Mouse (Mus musculus) heart, embryonic 16.5 days (tissue): ENCODE data around the gene Gpa33. TPM values are rescaled to one million over a fixed set of nuclear protein-coding genes. Genes with fewer than 3 reads are reported as not detected.
"Not testable (repeated sequence)": the region's sequence is repeated elsewhere in the genome, so short reads cannot be mapped to it uniquely, and the experiment has no call there.

Experiments
- ATAC-seq: fragments of 200-750 bp; cut with Nextera tagmentation; replicated peaks from 2 replicates; pipeline ENCODE4 v1.8.0; 2017; ENCODE audit warnings: moderate number of reproducible peaks; ENCODE audit not compliant: insufficient read depth, low FRiP score; ENCODE audit errors: extremely low read depth
- H3K27ac ChIP-seq: fragments of 300-500 bp; sonication (generic); 2 replicates; pipeline ENCODE4 v1.5.1; 2014; ENCODE audit warnings: mild to moderate bottlenecking, low read length, control low read depth, moderate library complexity
- H3K27me3 ChIP-seq: fragments of 300-500 bp; sonication (generic); 2 replicates; pipeline ENCODE4 v1.6.1; 2014; ENCODE audit warnings: low read length, mixed read lengths; ENCODE audit not compliant: control insufficient read depth, insufficient read depth
- H3K36me3 ChIP-seq: fragments of 300-500 bp; sonication (generic); 2 replicates; pipeline ENCODE4 v1.6.1; 2014; ENCODE audit not compliant: control insufficient read depth, insufficient read depth
- H3K4me1 ChIP-seq: fragments of 300-500 bp; sonication (generic); 2 replicates; pipeline ENCODE4 v1.6.1; 2014; ENCODE audit warnings: low read length, mixed read lengths; ENCODE audit not compliant: control insufficient read depth, insufficient read depth
- H3K4me2 ChIP-seq: fragments of 300-500 bp; sonication (generic); 2 replicates; pipeline ENCODE4 v1.6.1; 2014; ENCODE audit warnings: low read depth, mild to moderate bottlenecking, control low read depth, low read length
- H3K4me3 ChIP-seq: fragments of 300-500 bp; sonication (generic); 2 replicates; pipeline ENCODE4 v1.5.1; 2014; ENCODE audit warnings: mild to moderate bottlenecking, control low read depth, low read length
- H3K9ac ChIP-seq: fragments of 300-500 bp; sonication (generic); 2 replicates; pipeline ENCODE4 v1.6.1; 2014; ENCODE audit warnings: low read length, control low read depth
- H3K9me3 ChIP-seq: fragments of 300-500 bp; sonication (generic); replicated peaks from 2 replicates; pipeline ENCODE4 v1.6.1; 2016; ENCODE audit warnings: low read length; ENCODE audit not compliant: control insufficient read depth
- WGBS: fragments of 180-500 bp; shearing (Covaris S2); extraction: QIAGEN DNeasy Blood & Tissue Kit; methylation state at CpG from one replicate; pipeline ENCODE4 v1.1.7; 2014; 5-methylcytosine and 5-hydroxymethylcytosine counted together
- polyA plus RNA-seq: library from polyadenylated mRNA; unstranded; fragments of >200 nt; fragmentation: Nextera tagmentation; extraction: Ambion mirVana; gene quantifications from 2 replicates; pipeline ENCODE4 v1.2.1, GENCODE M21; 2015

Gpa33 gene
- polyA plus RNA-seq, 1 experiment from 2014 or later: 0.67 TPM

DNA sequence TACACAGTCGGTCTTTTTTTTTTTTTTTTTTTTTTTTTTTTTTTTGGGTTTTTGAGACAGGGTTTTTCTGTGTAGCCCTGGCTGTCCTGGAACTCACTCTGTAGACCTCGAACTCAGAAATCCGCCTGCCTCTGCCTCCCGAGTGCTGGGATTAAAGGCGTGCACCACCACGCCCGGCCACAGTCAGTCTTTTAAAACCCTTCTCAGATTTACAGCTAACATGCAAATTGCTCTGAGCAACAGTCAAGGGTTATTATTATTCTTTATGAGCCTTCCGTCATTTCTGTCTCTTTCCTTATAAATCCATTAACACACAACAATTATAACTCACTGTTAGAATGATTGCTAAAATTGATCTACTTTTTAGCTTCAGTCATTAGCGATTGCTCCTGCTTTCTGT lies 11.8 kb downstream of the Gpa33 start:
- not testable (repeated sequence) for H3K36me3 ChIP-seq, H3K4me3 ChIP-seq, H3K27ac ChIP-seq, ATAC-seq, H3K27me3 ChIP-seq, H3K9ac ChIP-seq, H3K9me3 ChIP-seq, H3K4me2 ChIP-seq
- WGBS: 96% methylated on average over 8 of the region's 9 CpGs
- H3K4me1 ChIP-seq: peaks cover 12% of the 10 kb centered on the region

DNA sequence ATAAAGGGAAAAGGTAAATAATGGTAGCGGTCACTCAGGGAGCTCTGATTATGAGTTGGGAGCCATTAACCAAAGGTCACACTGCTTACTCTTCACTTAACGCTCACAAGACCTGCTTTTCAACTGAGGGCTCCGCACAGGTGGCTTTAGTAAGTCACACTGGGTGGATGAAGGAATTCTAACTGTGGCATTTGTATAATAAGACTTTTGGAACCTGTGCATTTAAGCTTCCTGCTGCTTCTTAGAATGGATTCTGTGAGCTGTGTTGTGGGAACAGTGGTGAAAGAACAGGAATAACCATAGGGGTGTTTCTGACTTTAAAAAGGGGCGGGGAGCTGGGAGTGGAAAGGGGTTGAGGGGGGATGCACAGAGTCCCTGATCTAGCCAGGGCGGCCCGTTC lies 12.3 kb downstream of the Gpa33 start:
- no peak for ATAC-seq
- Histone ChIP-seq H3K9ac (no peak overlapping the region), H3K27me3 (no peaks in the 10 kb centered on the region), H3K4me2 (no peak overlapping the region), H3K27ac (no peak overlapping the region), H3K9me3 (no peaks in the 10 kb centered on the region), H3K4me3 (no peak overlapping the region), H3K4me1 (peaks cover 8% of the 10 kb centered on the region), H3K36me3 (no peaks in the 10 kb centered on the region)
- 75% methylated on average over 6 of the region's 6 CpGs for WGBS

DNA sequence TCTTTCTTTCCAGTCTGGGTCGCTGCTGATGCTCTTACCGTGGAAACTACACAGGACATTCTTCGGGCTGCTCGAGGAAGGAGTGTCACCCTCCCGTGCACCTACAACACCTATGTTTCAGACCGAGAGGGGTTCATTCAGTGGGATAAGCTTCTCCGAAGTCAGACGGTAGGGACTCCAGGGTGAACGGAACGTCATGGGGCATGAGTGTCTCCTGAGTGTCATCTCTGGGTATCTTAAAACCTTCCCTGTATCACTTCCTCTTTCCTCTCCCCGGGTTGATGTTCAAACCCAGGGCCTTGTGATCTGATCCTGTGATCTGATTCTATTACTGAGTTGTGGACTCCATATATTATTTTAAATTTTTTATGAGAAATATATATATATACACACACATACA lies 16.6 kb downstream of the Gpa33 start:
- H3K9me3 ChIP-seq: no peaks in the 10 kb centered on the region
- H3K4me3 ChIP-seq: no peak overlapping the region
- no peak overlapping the region for H3K27ac ChIP-seq
- no peak overlapping the region for H3K9ac ChIP-seq
- no peaks in the 10 kb centered on the region for H3K27me3 ChIP-seq
- ATAC-seq: no peak
- no peaks in the 10 kb centered on the region for H3K36me3 ChIP-seq
- 70% methylated on average over 11 of the region's 11 CpGs for WGBS
- H3K4me2 ChIP-seq: no peak overlapping the region
- H3K4me1 ChIP-seq: no peaks in the 10 kb centered on the region

DNA sequence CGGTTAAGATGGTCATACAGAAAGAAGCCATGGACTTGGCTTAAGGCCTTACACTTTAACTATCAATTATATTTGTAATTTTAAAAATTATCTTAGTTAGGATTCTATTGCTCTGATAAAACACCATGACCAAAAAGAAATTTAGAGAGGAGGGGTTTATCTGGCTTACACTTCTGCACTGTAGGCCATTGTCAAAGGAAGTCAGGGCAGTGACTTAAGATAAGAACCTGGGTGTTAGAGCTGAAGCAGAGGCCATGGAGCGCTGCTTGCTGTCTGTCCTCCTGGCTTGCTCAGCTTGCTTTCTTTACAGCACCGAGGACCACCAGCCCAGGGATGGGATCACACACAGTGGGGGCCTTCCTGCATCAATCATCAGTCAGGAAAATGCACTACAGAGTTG lies 17.6 kb downstream of the Gpa33 start:
- H3K4me1 ChIP-seq: no peaks in the 10 kb centered on the region
- no peak overlapping the region for H3K4me2 ChIP-seq
- no peaks in the 10 kb centered on the region for H3K36me3 ChIP-seq
- no peak overlapping the region for H3K9ac ChIP-seq
- H3K27me3 ChIP-seq: no peaks in the 10 kb centered on the region
- H3K9me3 ChIP-seq: no peaks in the 10 kb centered on the region
- WGBS: 51% methylated on average over 3 of the region's 3 CpGs
- ATAC-seq: no peak
- H3K27ac ChIP-seq: no peak overlapping the region
- no peak overlapping the region for H3K4me3 ChIP-seq

DNA sequence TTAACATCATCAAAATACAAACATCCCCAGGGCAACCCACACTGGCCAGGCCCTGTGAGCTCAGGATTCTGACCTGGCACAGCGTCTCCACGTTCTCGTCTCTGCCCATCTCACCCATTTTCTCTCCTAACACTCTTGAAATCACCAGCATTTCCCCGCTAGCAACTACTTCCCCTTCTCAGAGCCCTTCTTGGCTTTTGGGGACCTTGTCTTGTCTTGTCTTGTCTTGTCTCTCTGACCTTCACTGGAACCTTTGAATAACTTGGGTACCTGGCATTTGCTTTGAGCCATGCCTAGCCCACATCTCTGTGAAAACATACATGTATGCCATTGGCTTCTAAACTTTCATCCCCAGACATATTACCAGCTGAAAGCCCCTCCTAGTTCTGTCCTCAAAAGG lies 19.4 kb downstream of the Gpa33 start:
- H3K4me1 ChIP-seq: peaks cover 2% of the 10 kb centered on the region
- H3K9ac ChIP-seq: no peak overlapping the region
- 74% methylated on average over 4 of the region's 4 CpGs for WGBS
- H3K9me3 ChIP-seq: no peaks in the 10 kb centered on the region
- no peak overlapping the region for H3K27ac ChIP-seq
- no peaks in the 10 kb centered on the region for H3K36me3 ChIP-seq
- no peak overlapping the region for H3K4me2 ChIP-seq
- no peak for ATAC-seq
- H3K4me3 ChIP-seq: no peak overlapping the region
- H3K27me3 ChIP-seq: 0 out of 2 replicates have a peak, but pooled peaks cover 2% of the 10 kb centered on the region

DNA sequence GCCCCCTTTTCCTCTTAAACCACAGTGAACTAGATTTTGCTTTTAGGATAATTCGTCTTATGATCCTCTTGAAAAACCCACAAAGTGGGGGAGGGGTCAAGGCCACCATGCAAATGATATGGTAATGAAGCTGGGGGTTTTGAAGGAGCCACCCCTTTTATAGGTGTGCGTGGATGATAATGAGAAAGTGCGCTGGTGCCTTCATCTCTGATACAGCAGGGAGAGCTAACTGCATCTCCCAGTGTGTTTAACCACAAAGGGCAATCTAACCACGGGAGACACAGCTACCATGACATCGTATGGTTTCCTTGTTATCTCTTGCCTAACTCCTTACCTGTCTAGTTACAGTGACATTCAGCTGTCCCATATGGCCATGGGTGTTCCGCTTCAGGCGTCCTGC lies 20.0 kb downstream of the Gpa33 start:
- 82% methylated on average over 7 of the region's 7 CpGs for WGBS
- H3K4me3 ChIP-seq: no peak overlapping the region

DNA sequence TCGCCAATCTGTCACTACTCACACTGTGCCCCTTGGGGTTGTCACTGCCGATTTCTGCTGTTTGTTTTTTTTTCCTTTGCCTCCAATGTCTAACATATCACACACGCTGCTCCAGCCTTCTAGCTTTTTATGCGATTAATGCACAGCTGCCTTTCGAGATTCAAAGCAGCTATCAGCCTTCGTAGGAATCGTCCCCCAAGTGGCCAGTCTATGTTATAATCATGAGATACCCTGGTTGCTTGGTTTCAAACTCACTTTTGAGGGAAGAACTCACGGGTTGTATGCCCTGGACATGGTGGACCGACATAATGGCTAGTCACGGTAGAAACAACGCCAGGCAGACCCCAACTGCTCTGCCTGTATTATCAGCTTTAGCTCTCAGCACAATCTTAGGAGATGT lies 21.3 kb downstream of the Gpa33 start:
- no peak overlapping the region for H3K27ac ChIP-seq
- no peaks in the 10 kb centered on the region for H3K36me3 ChIP-seq
- peaks cover 16% of the 10 kb centered on the region for H3K27me3 ChIP-seq
- ATAC-seq: no peak
- no peak overlapping the region for H3K4me3 ChIP-seq
- H3K9ac ChIP-seq: no peak overlapping the region
- peaks cover 3% of the 10 kb centered on the region for H3K4me1 ChIP-seq
- no peak overlapping the region for H3K4me2 ChIP-seq
- WGBS: 56% methylated on average over 11 of the region's 11 CpGs
- H3K9me3 ChIP-seq: no peaks in the 10 kb centered on the region

More for the DNA sequence above, 20.0 kb downstream of the Gpa33 start:
- Histone ChIP-seq H3K4me2 (no peak overlapping the region), H3K9ac (no peak overlapping the region), H3K27me3 (peaks cover 8% of the 10 kb centered on the region), H3K4me1 (peaks cover 3% of the 10 kb centered on the region), H3K9me3 (no peaks in the 10 kb centered on the region), H3K36me3 (no peaks in the 10 kb centered on the region), H3K27ac (no peak overlapping the region)
- no peak for ATAC-seq

DNA sequence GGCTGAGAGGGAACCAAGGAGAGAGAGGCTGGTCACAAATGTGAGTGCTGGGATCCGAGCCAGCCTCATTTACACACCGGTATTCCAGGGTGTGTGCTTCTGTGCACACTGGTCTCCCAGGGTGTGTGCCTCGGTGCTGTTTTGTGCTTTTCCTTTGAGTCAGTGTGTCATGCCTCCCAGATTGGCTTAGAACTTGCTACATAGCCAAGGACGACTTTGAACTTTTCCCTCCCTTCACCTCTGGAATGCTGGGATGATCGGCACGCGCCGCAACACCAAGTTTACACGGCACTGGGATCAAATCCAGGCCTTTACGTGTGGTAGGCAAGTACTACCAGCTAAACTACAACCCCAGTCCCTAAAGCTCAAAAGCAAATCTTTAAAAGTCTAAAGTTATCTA lies 22.0 kb downstream of the Gpa33 start:
- Histone ChIP-seq H3K27me3 (peaks cover 16% of the 10 kb centered on the region), H3K4me1 (peaks cover 3% of the 10 kb centered on the region), H3K36me3 (no peaks in the 10 kb centered on the region), H3K9me3 (no peaks in the 10 kb centered on the region), H3K4me3 (no peak overlapping the region), H3K9ac (no peak overlapping the region), H3K27ac (no peak overlapping the region), H3K4me2 (no peak overlapping the region)
- 80% methylated on average over 10 of the region's 10 CpGs for WGBS
- no peak for ATAC-seq

DNA sequence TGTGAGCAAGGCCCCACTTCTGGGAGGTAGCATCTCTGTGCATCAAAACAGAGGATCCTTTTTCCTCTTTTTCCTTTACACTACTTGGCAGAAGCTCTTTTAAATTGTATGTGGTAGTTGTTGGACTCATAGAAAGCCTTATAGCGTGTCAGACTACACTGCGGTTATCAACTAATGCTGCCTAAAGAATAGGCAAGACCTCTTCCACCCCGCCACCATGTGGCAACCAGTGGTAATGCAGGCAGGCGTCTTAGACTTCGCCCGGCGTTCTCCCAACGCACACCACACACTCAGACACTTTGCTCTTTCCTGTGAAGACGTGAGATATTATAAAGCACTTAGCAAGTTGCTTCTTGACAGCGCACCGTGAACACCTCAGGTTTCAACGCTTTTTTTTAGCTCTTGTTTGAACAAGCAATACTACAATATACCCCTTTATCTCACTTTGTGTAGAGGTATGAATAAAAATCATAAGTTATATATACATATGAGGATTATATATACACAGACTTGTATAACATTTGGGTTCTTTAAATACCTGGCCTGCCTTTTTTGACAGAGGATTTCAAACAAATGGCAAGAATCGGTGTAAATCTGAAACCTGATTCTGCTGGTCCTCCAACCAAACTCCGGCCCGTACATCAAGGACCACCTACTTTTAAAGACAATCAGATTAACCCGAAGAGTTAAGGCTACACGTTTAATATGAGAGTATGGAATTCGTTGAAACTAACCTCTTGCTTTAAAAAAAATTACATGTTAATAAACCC lies 23.5 kb downstream of the Gpa33 start:
- Histone ChIP-seq H3K9me3 (no peaks in the 10 kb centered on the region), H3K27me3 (peaks cover 16% of the 10 kb centered on the region), H3K4me2 (peak overlapping the region; percentile 59), H3K4me1 (peaks cover 3% of the 10 kb centered on the region), H3K9ac (no peak overlapping the region), H3K4me3 (no peak overlapping the region), H3K36me3 (no peaks in the 10 kb centered on the region), H3K27ac (no peak overlapping the region)
- ATAC-seq: peak; percentile 63; the same call in 1 of the 2 replicates
- WGBS: 13% methylated on average over 18 of the region's 18 CpGs
